Mouse (Mus musculus) v-Abl transformed pro-B cells (cell line): ENCODE data around the gene Zfp14.

ENCODE experiments used
- in situ Hi-C, 2 experiments: fragments of 400-800 bp; cut with MboI; formaldehyde crosslinking; loops; one replicate each; pipeline ENCODE4 v1.15.1; 2025; ENCODE audit not compliant: unreplicated experiment in 2 of 2

Gene Zfp14

DNA sequence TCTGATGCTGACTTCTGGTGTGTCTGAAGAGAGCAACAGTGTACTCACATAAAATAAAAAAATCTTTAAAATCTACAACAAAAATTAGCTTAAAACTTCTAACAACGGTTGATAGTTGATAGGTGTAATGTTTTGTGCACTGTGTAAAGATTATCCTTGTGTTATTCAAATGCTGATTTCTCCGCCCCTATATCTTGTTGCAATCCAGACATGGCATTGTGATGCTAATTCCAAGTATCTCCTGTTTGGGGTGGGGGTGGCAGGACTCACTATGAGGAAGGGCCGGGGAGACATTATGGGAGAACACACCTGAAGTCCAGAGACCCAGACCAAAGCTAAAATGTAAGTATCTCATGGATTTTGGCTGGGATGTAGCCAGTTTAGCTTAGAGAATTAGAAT, 19.8 kb downstream of the Zfp14 start:
- in situ Hi-C loops, result no loop called here

DNA sequence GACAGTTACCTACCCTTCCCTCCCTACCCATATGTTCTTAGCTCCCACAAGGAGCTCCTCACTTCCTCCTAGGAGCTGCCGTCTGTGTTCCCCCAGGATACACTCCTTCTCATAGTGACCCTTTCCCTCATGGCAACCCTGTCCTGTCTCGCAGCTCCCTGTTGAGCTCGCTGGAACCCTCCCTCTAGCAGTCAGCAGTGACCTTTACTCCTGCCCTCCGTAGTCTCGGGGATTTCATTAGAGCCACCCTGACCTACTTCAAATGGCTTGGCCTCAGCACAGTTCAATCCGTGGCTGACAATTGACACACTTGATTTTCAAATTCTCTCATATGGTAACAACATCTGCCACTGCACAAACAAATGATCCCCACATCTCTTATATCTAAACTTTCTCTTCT, 20.5 kb downstream of the Zfp14 start:
- in situ Hi-C loops, result no loop called here

DNA sequence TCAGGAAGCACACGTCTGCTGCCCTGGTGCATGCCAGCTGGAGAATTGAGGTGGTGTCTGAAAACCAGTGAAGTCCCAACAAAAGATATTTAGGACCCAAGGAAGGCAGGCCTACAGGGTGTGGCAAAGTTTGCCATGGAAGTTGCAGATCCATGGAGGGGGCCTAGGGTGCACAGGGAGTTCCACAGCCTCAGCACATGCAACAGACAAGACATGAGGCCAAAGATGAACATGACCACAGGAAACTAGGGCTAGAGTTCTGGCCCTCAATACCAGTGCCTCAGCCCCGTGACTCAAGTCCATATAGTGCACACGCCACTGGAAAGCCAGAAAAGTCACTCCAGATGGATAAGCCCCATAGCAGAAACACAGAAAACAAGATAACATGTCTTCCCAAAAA, 22.6 kb downstream of the Zfp14 start:
- in situ Hi-C loops, result no loop called here

DNA sequence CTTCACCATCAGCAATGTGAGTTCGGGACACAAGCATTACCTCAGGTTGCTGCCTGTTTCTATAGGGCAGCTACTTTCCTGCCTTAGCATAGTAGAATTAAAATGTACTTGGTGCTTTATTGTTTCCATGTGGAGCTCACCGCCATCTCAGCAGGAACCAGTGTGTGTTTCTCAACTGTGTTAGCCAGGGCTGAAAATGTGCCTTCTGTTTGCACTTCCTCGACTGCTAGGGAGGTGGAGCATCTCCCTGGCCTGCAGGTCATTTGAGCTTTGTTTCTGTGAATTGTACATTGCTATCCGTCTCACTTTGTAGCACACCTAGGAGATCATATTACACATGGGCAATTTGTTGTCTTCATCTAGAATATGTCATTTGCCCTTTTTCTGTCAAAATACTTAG, 23.8 kb downstream of the Zfp14 start:
- in situ Hi-C loops, result no loop called here

DNA sequence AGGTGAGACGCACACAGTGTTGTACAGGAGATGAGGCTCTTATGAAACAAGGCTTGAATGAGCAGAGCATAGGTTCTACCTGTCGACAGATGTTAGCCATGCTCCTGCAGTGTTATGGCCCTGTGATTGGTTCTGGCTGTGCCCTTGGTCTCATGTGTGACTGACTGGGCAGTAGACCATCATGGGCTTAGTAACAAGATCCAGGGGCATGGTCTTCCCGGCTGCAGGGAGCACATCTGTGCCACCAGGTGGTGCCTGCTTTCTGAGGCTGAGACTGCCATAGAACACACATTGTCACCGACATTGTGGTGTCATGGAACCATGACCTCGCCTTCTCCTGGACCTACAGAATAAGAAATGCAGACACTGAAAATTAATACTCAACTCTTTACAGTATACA, 25.8 kb downstream of the Zfp14 start:
- in situ Hi-C loops, result no loop called here

DNA sequence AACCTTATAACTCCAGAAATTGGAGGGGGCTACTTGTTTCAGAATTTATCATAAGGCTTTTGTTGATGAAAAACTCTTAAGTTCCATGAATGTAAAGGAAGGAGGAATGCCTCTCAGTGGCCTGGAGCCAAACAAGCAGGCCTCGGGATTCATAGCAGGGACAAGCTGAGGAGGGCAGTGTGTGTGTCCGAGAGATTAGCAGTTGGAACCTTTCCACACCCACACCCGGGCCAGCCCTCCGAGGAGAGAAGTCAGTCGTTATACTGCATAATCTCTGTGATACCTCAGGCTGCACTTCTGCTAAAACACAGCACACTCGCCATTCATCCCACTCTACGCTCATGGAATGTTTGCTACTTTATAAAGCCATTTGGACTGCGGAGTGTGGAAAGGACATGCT, 27.4 kb downstream of the Zfp14 start:
- in situ Hi-C loops, result no loop called here

DNA sequence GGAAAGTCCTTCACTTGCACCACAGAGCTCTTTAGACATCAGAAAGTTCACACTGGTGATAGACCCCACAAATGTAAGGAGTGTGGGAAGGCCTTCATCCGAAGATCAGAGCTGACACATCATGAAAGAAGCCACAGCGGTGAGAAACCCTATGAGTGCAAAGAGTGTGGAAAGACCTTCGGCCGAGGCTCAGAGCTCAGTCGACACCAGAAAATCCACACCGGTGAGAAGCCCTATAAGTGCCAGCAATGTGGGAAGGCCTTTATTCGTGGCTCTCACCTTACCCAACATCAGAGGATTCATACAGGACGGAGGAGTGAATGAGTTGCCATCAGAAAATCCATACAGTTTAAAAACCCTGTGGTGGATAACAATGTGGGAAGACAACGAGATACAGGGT, 27.9 kb downstream of the Zfp14 start:
- in situ Hi-C loops, result no loop called here

DNA sequence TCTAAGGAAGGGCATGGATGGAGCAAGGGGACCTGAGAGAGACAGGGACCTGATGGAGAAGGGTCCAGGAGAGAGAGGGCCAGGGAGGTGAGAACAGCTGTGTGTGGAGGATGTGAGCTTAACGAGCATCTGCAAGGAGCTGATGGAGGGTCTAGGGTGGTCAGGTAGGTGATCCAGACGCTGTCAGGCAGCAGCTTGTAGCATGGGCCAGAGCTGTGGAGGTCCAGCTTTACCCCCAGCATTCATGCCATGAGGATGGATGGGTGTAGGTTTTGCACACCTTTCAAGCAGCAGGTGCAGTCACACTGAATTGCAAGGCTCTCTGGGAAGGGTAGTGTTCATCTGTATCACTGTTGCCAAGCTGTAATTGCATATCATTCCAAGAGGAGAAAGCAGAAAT, 31.6 kb downstream of the Zfp14 start:
- in situ Hi-C loops, result loop anchor here (5.0 to 10.0 kb wide), 5 partner anchors 43 to 185 kb away; partner anchors contain the start of genes Gm26920 (in 1 of the 2), Zfp260 (in 1 of the 2) and Zfp566 (in 1 of the 2)

DNA sequence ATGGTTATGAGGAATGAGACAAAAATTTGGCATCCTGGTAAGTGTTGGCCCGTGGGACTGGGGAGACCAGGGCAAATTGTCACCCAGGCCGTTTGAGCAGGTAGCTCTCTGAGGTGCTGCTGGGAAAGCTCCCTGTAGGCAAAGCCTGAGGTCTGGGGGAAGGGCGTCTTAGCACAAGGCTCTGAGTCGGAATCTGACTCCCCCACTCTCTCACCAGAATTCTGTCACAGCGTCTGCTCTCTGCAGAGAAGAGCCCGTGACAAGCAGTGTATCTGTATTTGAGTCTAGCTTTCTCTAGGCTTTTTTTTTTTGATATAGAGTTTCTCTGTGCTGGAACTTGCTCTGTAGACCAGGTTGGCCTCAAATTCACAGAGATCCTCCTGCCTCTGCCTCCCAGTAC, 34.0 kb downstream of the Zfp14 start:
- in situ Hi-C loops, result loop anchor here (5.0 to 10.0 kb wide), 5 partner anchors 45 to 188 kb away; partner anchors contain the start of genes Gm26920 (in 1 of the 2), Zfp260 (in 1 of the 2) and Zfp566 (in 1 of the 2)

DNA sequence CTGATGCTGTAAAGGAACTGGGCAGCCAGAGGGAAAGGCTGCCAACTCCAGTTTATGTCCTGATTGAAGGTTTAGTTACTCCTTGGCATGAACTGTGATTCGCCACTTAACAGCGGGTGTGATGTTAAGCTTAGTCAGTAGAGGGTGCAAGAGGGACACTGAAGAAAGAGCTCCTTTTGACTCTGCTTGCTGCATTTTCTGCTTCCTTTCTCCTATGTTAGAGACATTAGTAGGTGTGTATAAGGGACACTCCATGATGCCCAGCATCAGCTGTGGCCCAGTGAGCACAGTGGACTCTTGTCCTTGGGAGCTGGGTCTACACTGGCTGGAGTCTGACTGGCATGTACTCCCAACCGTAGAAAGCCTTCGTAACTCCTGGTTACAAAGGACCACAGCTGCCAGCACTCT, 38.2 kb downstream of the Zfp14 start:
- in situ Hi-C loops, result loop anchor here (5.0 to 10.0 kb wide), 4 partner anchors 52 to 194 kb away; partner anchors contain the start of genes Gm26920 (in 1 of the 2), Zfp260 (in 1 of the 2) and Zfp566 (in 1 of the 2)

DNA sequence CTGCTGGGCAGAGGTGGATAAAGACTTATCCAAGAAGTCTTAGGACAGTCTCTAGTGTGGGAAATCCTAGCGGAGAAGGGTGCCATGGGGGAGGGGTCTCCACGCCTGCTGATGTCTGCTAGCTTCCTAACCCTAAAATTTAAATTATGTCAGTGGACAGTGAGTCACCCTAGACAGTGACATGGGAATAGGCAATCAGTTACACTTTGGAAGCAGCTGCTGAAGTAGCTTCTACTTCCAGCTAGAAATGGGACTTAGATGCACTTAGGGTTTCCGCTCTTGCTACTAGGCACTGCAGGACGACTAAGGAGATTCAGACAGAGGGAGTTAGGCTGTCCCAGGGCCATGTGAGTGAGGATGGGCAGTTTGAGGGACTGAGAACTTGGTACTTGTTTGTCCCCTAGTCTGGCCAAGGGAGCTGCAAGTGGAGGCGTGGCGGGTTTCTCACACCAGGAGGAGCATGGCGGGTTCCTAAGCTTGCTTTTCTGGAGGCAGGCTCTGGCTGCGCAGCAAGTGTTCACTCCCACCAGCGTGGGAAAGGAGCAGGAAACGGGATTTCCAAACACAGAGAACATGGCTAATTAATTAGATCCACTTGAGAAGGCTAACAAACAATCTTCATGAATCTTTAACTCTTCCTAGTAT, 40.5 kb downstream of the Zfp14 start:
- in situ Hi-C loops, result loop anchor here (5.0 to 10.0 kb wide), 4 partner anchors 54 to 197 kb away; partner anchors contain the start of genes Gm26920 (in 1 of the 2), Zfp260 (in 1 of the 2) and Zfp566 (in 1 of the 2)

DNA sequence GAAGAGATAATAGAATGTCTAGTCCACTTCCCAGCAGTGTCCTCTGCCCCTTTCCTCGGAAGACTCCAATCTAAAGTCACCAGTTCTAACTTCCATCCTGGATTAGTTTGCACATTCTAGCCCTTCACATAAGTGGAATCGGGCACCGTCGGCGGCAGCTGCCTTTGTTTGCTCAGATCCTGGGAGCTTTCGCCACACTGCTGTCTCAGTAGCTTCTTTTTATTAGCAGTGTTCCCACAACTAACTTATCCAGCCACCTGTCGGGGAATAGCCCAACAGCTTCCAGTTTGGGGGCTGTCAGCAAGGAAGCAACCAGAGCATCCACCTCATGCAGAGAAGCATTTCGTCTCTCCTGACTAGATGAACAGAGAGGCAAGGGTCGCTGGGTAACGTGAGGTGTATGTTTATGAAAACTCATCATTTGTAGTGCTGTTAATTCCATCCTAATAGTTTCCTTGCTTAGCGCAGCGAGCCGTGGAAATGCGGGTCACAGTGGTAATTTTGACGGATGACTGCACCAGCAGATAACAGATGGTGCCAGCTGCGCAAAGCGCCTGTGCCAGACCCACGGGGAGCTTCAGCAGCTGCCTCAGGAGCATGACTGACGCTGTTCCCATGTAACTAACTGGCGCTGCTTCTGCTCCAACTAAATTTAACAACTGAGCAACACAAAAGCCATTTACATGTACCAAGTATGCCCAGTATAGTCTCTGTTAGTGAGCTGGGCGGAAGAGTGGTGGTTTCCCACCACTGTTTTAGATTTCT, 41.7 kb downstream of the Zfp14 start:
- in situ Hi-C loops, result loop anchor here (5.0 to 10.0 kb wide), 4 partner anchors 55 to 198 kb away; partner anchors contain the start of genes Gm26920 (in 1 of the 2), Zfp260 (in 1 of the 2) and Zfp566 (in 1 of the 2)

DNA sequence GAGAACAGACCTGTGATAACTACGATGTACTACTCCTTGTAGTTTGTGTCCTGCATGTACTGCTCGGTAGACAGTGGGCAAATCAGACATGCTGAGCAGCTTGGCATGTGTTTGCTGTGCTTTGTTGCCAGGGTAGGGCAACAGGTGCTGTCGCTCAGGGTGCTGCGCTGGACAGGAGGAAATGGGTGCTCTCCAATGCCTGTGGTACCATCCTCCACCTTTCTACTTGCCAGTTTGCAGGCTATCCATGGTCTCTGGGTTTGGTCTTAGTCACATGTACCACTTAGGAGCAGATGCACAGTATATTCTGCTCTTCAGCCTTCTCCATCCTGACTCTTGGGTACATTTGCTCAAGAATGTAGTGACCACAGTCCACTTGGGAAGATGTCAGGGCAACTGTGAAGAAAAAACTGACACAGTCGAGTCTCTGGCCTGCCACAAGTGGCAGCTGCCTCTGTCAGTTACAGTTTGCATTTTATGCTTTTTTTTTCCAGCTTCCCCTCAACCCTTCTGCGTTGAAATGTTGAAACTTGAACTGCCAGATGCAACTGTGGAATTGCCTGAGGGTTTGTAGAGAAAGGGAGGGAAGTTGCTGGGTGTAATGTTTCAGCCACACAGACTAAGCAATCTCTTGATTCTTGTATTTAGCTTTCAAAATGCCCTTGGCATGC, 43.0 kb downstream of the Zfp14 start:
- in situ Hi-C loops, result no loop called here

DNA sequence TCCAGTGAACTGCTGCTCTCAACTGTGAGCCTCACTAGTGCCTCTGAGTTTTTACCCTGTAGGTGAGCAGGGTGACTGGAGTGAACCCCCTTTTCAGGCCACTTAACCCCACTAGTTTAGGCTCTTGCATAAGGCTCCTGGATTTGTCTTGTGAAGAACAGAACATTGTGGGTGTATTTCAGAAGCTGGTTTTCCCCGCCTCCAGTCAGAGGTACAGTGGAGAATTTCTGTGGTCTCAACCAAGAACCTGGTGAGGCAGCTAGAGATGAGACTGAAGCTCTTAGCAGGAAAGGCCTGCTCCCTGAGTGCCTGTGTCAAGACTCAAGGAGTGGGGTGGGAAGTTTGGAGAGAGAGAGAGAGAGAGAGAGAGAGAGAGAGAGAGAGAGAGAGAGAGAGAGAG, 43.6 kb downstream of the Zfp14 start:
- in situ Hi-C loops, result no loop called here

DNA sequence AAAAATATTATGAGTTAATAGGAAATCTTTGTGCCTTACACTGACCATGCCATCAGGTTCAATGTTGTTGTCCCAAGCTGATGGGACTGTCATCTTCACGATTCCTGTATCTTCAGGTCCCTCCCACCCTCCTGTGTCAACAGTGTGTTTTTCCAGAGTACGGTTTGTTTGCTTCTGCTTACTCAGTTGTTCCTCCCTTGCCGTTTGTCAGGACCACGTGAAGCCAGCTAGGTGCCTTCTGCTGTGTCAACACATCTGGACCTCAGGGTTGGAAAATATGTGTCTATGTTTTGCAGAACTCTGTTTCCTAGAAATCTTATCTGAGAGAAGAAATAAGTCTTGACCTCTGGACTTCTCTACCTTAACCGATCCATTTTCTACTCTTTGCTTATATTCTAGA, 50.6 kb downstream of the Zfp14 start:
- in situ Hi-C loops, result no loop called here

DNA sequence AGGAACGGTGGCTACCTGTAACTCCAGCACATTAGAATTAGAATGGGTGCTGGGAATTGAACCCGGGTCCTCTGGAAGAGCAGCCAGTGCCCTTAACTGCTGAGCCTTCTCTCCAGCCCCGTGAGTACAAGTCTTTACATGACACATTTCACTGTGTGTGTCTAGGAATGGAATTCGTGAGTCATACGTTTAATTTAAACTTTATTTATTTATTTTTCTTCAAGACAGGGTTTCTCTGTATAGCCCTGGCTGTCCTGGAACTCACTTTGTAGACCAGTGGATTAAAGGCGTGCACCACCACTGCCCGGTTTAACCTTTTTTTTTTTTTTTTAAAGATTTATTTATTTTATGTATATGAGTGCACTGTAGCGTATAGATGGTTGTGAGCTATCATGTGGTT, 56.0 kb downstream of the Zfp14 start:
- in situ Hi-C loops, result no loop called here

DNA sequence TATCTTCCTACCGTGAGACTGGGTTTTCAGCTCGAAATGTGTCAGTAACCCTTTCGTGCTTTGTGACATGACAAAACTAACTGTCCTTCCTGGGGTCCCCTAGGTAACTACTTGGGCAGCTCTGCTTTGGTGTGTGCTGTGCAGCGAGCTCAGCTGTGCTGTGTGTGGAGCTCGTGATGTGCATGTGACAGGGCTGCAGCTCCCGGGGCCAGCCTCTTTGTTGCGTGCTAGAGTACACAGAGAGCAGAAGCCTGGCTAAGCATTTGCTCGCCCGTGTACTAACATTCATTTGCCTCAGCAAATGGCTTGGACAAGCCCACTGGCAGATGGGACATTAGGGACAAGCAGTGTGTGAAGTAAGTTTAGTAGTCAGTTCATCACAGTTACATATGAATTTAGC, 57.8 kb downstream of the Zfp14 start:
- in situ Hi-C loops, result no loop called here

DNA sequence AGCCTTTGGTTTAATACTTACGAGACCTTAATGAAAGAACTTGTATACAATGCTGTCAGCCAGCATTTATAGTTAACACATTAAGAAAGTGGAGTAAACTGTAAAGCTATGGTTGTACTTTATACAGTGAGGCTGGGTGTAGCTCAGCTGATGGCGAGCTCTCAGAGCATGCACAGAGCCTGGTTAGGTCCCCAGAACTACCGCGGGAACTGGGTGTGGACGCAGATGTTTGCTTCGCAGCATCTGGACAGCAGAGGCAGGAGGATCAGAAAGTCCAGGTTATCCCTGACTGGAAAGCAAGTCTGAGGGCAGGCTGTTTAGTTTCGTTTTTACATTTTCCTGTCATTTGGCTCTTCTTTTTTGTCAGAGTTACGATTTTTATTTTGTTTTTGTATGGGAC, 58.5 kb downstream of the Zfp14 start:
- in situ Hi-C loops, result no loop called here

DNA sequence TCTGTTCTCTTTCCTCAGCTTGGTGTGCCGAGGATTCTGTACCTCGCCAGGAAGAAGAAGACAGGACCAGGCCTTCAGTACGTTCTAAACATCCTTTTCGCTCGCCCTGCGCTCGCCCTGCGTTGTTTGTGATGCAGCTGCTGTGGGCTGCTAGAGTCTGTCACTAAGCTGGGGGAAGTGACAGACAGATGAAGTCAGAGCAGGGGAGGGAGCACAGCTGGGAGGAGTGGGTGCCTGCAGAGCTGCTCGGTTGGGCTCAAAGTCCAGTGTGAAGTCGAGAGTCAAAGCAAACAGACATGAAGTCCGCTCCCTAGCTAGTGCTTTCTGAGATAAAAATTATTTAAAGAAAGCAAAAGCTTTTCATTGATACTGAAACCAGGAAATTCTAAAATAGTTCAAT, 62.1 kb downstream of the Zfp14 start:
- in situ Hi-C loops, result loop anchor here in 1 of 2 experiments (10.0 kb wide), 1 partner anchor 134 kb away; the partner anchor contains the start of genes Zfp420 and Zfp940

DNA sequence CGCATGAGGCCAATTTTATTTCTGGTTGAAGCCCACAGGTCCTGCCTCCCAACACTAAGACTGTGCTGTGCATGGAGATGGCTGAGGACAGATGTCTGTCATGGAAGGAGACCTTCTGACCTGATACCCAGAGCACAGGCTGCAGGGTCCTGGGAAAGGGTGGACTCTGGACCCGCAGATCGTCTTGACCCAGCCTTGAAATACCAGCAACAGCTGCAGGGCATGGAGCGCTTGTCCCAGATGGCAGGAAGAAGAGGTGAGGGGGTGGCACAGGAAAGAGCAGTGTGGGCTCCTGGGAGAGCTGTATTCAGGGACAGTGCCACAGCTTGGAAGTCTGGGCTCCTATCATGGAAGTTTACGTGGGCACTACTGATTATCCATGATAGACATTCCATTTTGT, 63.6 kb downstream of the Zfp14 start:
- in situ Hi-C loops, result loop anchor here in 1 of 2 experiments (10.0 kb wide), 1 partner anchor 133 kb away; the partner anchor contains the start of genes Zfp420 and Zfp940
